Mouse (Mus musculus): ENCODE data around the gene Phykpl. TPM values are rescaled to one million over a fixed set of nuclear protein-coding genes. Genes with fewer than 3 reads are reported as not detected.
"Not testable (repeated sequence)": the region's sequence is repeated elsewhere in the genome, so short reads cannot be mapped to it uniquely, and the experiment has no call there.

The Phykpl gene
- polyA plus RNA-seq, 1 experiment from 2014 or later: 13.3 TPM

DNA sequence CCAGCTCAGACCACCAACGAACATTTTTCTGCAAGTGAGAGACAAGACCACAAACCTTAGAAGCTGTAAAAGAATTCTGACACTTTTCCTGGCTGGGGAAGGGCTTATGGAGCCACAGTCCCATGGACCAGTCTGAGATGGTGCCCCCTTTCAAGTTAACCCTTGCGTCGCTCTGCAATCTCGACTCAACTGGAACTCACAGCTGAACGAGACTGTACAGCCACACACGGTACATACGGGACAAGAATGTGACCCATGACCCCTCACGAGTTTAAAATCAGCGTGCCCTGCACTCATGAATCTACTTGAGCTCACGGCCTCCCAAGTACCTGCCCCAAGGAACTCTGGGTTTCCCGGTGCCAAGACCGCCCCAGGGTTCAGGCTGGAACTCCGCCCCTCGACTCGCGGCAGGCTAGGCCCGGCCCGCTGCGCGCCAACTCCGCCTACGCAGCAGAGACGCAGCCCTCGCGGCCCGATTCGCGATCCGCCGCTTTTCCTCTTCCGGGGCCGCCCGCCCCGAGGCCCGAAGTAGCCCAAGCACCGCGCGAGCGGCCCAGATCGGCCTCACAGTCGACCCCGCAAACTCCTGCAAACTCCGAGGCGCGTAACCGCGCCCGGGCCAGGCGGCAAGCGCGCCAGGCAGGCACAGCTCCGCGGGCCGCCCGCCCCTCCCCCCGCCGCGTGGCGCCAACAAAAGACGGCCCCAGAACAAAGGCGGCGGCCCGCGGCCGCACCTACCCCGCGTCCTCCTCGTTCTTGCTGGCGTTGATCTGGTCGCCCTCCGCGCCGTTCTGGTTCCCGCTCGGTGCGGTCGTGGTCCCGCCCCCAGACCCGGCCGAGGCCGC, 21.3 kb downstream of the Phykpl start:
- Histone ChIP-seq H3K27ac (replicated peaks) (peak overlapping the region; percentile 98), H3K4me2 (replicated peaks; ENCODE audit: low read depth) (peak overlapping the region; percentile 83), H3K4me3 (ENCODE audit: low read depth, low read length) (peak overlapping the region; percentile 97), H3K9ac (ENCODE audit: low read length) (peak overlapping the region; percentile 98), H3K4me1 (replicated peaks; ENCODE audit: control insufficient read depth, insufficient read depth) (no peaks in the 10 kb centered on the region; the same call in 1 of the 2 replicates), H3K36me3 (ENCODE audit: control insufficient read depth, insufficient read depth, low read length) (peaks cover 24% of the 10 kb centered on the region), H3K9me3 (ENCODE audit: control insufficient read depth, low read length) (no peaks in the 10 kb centered on the region), H3K27me3 (ENCODE audit: control insufficient read depth, insufficient read depth, low read length) (no peaks in the 10 kb centered on the region)
- TF ChIP-seq EP300 (optimal IDR thresholded peaks at IDR 0.05) (no peak), CTCF (IDR thresholded peaks at IDR 0.05; ENCODE audit: low read depth) (no peak)
- under 1% methylated on average over 79 of the region's 81 CpGs for WGBS
- DNase-seq (ENCODE audit: low spot score) (peak; percentile 94), ATAC-seq (ENCODE audit: low FRiP score, low TSS enrichment) (peak; percentile 89)

DNA sequence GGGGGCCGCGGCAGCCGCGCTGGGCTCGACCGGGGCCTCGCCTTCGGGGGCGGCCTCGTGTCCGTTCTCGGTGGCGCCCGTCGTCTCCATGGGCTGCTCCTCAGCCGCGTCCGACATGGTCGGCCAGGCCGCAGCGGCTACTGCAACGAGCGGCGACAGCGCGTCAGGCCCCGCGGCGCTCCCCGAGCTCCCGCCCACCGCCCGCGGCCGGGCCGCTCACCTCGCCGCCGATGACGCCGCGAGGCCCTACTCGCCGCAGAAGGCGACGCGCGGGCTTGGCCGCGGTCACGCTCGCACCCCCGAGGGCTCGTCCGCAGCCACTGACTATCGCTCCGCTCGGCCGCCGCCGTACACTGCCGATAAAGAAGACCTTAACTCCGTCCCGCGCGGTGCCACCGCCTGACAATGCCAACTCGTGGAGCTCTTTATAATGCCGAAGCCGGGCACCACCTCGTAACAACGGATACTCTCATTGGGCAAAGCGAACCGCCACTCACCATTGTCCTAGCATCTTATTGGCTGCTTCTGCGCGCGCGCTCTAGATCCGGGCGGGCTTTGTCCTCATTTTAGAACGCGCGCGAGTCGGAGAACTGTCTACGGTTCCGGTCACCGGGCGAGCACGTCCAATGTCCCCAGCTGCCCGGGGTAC, 22.0 kb downstream of the Phykpl start, which contains the start of gene Hnrnpab:
TSS of gene Hnrnpab (minus strand) at position 401 of the 649 bp plus-strand sequence.
- Histone ChIP-seq H3K27me3 (ENCODE audit: control insufficient read depth, insufficient read depth, low read length) (no peaks in the 10 kb centered on the region), H3K27ac (replicated peaks) (peak within 1 kb of the TSS; percentile 98), H3K4me2 (replicated peaks; ENCODE audit: low read depth) (peak within 1 kb of the TSS; percentile 83), H3K4me1 (replicated peaks; ENCODE audit: control insufficient read depth, insufficient read depth) (no peaks in the 10 kb centered on the region; the same call in 1 of the 2 replicates), H3K36me3 (ENCODE audit: control insufficient read depth, insufficient read depth, low read length) (peaks cover 17% of the 10 kb centered on the region), H3K9me3 (ENCODE audit: control insufficient read depth, low read length) (no peaks in the 10 kb centered on the region), H3K4me3 (ENCODE audit: low read depth, low read length) (peak within 1 kb of the TSS; percentile 97), H3K9ac (ENCODE audit: low read length) (peak within 1 kb of the TSS; percentile 98)
- TF ChIP-seq EP300 (optimal IDR thresholded peaks at IDR 0.05): peak; percentile 89
- no peak for TF ChIP-seq CTCF (IDR thresholded peaks at IDR 0.05; ENCODE audit: low read depth)
- WGBS: under 1% methylated on average over 69 of the region's 91 CpGs
- ATAC-seq (ENCODE audit: low FRiP score, low TSS enrichment) (peak; percentile 90), DNase-seq (ENCODE audit: low spot score) (peak; percentile 95)

DNA sequence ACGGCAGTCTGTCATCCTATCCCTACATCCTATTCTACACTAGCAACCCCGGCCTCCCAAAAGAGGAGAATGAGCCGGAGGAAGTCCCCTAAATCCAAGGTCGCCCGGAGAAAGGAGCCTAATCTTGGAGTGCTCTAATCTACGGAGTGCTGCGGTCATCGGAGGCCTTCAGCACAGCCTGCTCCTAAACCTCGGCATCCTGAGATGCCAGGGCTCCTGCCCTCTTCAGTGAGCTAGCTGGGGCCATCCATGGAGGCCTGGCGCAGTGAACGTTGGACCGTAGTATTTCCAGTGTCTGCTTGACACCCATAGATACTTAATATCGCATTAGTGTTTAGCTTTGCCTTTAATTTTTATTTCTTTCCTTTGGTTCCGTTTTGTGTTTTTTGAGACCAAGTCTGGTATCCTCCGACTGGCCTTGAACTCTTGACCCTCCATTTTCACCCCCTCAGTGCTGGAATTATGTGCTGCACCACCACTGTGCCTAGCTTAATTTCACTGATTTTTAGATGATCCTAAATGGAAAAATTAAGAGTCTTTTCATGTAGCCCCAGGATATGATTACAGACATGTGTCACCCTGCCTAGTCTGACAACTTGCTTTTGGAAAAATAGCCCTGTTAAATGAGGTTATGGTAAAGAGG, 22.7 kb downstream of the Phykpl start:
- no peaks in the 10 kb centered on the region for H3K9me3 ChIP-seq (ENCODE audit: control insufficient read depth, low read length)
- H3K4me3 ChIP-seq (ENCODE audit: low read depth, low read length): peak overlapping the region; percentile 97
- 5% methylated on average over 15 of the region's 15 CpGs for WGBS
- peak overlapping the region; percentile 83 for H3K4me2 ChIP-seq (replicated peaks; ENCODE audit: low read depth)
- DNase-seq (ENCODE audit: low spot score) (no peak), ATAC-seq (ENCODE audit: low FRiP score, low TSS enrichment) (peak; percentile 31)
- peak overlapping the region; percentile 98 for H3K9ac ChIP-seq (ENCODE audit: low read length)
- H3K36me3 ChIP-seq (ENCODE audit: control insufficient read depth, insufficient read depth, low read length): peaks cover 11% of the 10 kb centered on the region
- no peaks in the 10 kb centered on the region for H3K27me3 ChIP-seq (ENCODE audit: control insufficient read depth, insufficient read depth, low read length)
- no peak for TF ChIP-seq CTCF (IDR thresholded peaks at IDR 0.05; ENCODE audit: low read depth)
- no peak for TF ChIP-seq EP300 (optimal IDR thresholded peaks at IDR 0.05)
- no peaks in the 10 kb centered on the region; the same call in 1 of the 2 replicates for H3K4me1 ChIP-seq (replicated peaks; ENCODE audit: control insufficient read depth, insufficient read depth)
- H3K27ac ChIP-seq (replicated peaks): peak overlapping the region; percentile 84

- H3K27me3 ChIP-seq (ENCODE audit: control insufficient read depth, insufficient read depth, low read length): no peaks in the 10 kb centered on the region
- 53% methylated on average over 3 of the region's 3 CpGs for WGBS
- H3K4me1 ChIP-seq (replicated peaks; ENCODE audit: control insufficient read depth, insufficient read depth): no peaks in the 10 kb centered on the region; the same call in 1 of the 2 replicates
- H3K4me3 ChIP-seq (ENCODE audit: low read depth, low read length): no peak overlapping the region
- H3K4me2 ChIP-seq (replicated peaks; ENCODE audit: low read depth): no peak overlapping the region
- TF ChIP-seq EP300 (optimal IDR thresholded peaks at IDR 0.05) (no peak), CTCF (IDR thresholded peaks at IDR 0.05; ENCODE audit: low read depth) (no peak)
- H3K27ac ChIP-seq (replicated peaks): peak overlapping the region; percentile 13; the same call in 1 of the 2 replicates
- ATAC-seq (ENCODE audit: low FRiP score, low TSS enrichment) (no peak), DNase-seq (ENCODE audit: low spot score) (no peak)
- peaks cover 3% of the 10 kb centered on the region; the same call in 1 of the 2 replicates for H3K36me3 ChIP-seq (ENCODE audit: control insufficient read depth, insufficient read depth, low read length)
- H3K9me3 ChIP-seq (ENCODE audit: control insufficient read depth, low read length): no peaks in the 10 kb centered on the region
- H3K9ac ChIP-seq (ENCODE audit: low read length): no peak overlapping the region
These were observed 24.8 kb downstream of the Phykpl start for GRCm38 (mm10) chr11:51609266-51609909.

GRCm38 (mm10) chr11:51609940-51610339, 25.4 kb downstream of the Phykpl start:
- not testable (repeated sequence) for H3K4me1 ChIP-seq (replicated peaks; ENCODE audit: control insufficient read depth, insufficient read depth); H3K27ac ChIP-seq (replicated peaks); H3K9ac ChIP-seq (ENCODE audit: low read length); H3K27me3 ChIP-seq (ENCODE audit: control insufficient read depth, insufficient read depth, low read length); H3K4me2 ChIP-seq (replicated peaks; ENCODE audit: low read depth); H3K9me3 ChIP-seq (ENCODE audit: control insufficient read depth, low read length); H3K4me3 ChIP-seq (ENCODE audit: low read depth, low read length); H3K36me3 ChIP-seq (ENCODE audit: control insufficient read depth, insufficient read depth, low read length); ATAC-seq (ENCODE audit: low FRiP score, low TSS enrichment); DNase-seq (ENCODE audit: low spot score)
- 71% methylated on average over 5 of the region's 5 CpGs for WGBS

Measured in stomach, postnatal 0 days (tissue).